Mouse (Mus musculus) hindbrain, postnatal 0 days (tissue): Measurements from ENCODE around the gene Olfr332. TPM values are rescaled to one million over a fixed set of nuclear protein-coding genes. Genes with fewer than 3 reads are reported as not detected.
"Not testable (repeated sequence)": the region's sequence is repeated elsewhere in the genome, so short reads cannot be mapped to it uniquely, and the experiment has no call there.

Experiments
- ATAC-seq: fragments of 200-750 bp; cut with Nextera tagmentation; 2 replicates; pipeline ENCODE4 v1.8.0; 2017; ENCODE audit warnings: mild to moderate bottlenecking, moderate TSS enrichment, moderate library complexity
- DNase-seq: peaks from one replicate; pipeline ENCODE4 v3.0.0-alpha.2; 2015; ENCODE audit warnings: low spot score
- H3K27ac ChIP-seq: fragments of 300-500 bp; sonication (generic); 2 replicates; pipeline ENCODE4 v1.5.1; 2014; ENCODE audit warnings: mild to moderate bottlenecking
- H3K27me3 ChIP-seq: fragments of 300-500 bp; sonication (generic); 2 replicates; pipeline ENCODE4 v1.6.1; 2014; ENCODE audit warnings: low read length, mixed read lengths; ENCODE audit not compliant: insufficient read depth
- H3K36me3 ChIP-seq: fragments of 300-500 bp; sonication (generic); 2 replicates; pipeline ENCODE4 v1.6.1; 2014; ENCODE audit warnings: low read length, mixed read lengths; ENCODE audit not compliant: insufficient read depth
- H3K4me1 ChIP-seq: fragments of 300-500 bp; sonication (generic); 2 replicates; pipeline ENCODE4 v1.6.1; 2014; ENCODE audit warnings: antibody characterized with exemption, low read length, mixed read lengths; ENCODE audit not compliant: insufficient read depth
- H3K4me2 ChIP-seq: fragments of 300-500 bp; sonication (generic); 2 replicates; pipeline ENCODE4 v1.6.1; 2014; ENCODE audit warnings: low read depth, mild to moderate bottlenecking, low read length, moderate library complexity, mixed read lengths
- H3K4me3 ChIP-seq: fragments of 300-500 bp; sonication (generic); 2 replicates; pipeline ENCODE4 v1.5.1; 2014; ENCODE audit warnings: low read length
- H3K9ac ChIP-seq: fragments of 300-500 bp; sonication (generic); replicated peaks from 2 replicates; pipeline ENCODE4 v1.6.1; 2014; ENCODE audit warnings: mild to moderate bottlenecking, low read length, moderate library complexity, mixed read lengths
- H3K9me3 ChIP-seq: fragments of 300-500 bp; sonication (generic); 2 replicates; pipeline ENCODE4 v1.6.1; 2016; ENCODE audit warnings: low read length, mixed read lengths
- CTCF ChIP-seq: IDR thresholded peaks from 2 replicates; pipeline ENCODE4 v1.5.1; 2016; ENCODE audit warnings: antibody characterized with exemption, control low read depth, low read depth
- WGBS: fragments of 180-500 bp; shearing (Covaris S2); extraction: QIAGEN DNeasy Blood & Tissue Kit; methylation state at CpG from one replicate; pipeline ENCODE4 v1.1.7; 2014; 5-methylcytosine and 5-hydroxymethylcytosine counted together
- polyA plus RNA-seq: library from polyadenylated mRNA; unstranded; fragments of >200 nt; fragmentation: Nextera tagmentation; extraction: Ambion mirVana; gene quantifications from 2 replicates; pipeline ENCODE4 v1.2.1, GENCODE M21; 2015
- total RNA-seq: library from RNA; depleted of rRNA; stranded (reverse); fragments of >200 nt; gene quantifications from 2 replicates; pipeline ENCODE4 v1.2.3, GENCODE M21; 2014; rRNA removed

The Olfr332 gene
- total RNA-seq (not detected in 2 replicates), polyA plus RNA-seq (not detected in 2 replicates)

GRCm38 (mm10) chr11:58492455-58492854 lies at the start of gene Olfr332:
TSS of gene Olfr332 (minus strand) at chr11:58492555.
- no peak within 1 kb of the TSS for H3K9ac ChIP-seq
- H3K9me3 ChIP-seq = no peaks in the 10 kb centered on the region; the same call in 1 of the 2 replicates
- no peak within 1 kb of the TSS for H3K4me2 ChIP-seq
- no peak for ATAC-seq
- TF ChIP-seq CTCF = no peak
- WGBS = 54% methylated on average over 2 of the region's 2 CpGs
- H3K4me3 ChIP-seq = no peak within 1 kb of the TSS
- no peak for DNase-seq
- no peaks in the 10 kb centered on the region for H3K36me3 ChIP-seq
- H3K4me1 ChIP-seq = no peaks in the 10 kb centered on the region
- no peaks in the 10 kb centered on the region for H3K27me3 ChIP-seq
- H3K27ac ChIP-seq = no peak within 1 kb of the TSS

DNA sequence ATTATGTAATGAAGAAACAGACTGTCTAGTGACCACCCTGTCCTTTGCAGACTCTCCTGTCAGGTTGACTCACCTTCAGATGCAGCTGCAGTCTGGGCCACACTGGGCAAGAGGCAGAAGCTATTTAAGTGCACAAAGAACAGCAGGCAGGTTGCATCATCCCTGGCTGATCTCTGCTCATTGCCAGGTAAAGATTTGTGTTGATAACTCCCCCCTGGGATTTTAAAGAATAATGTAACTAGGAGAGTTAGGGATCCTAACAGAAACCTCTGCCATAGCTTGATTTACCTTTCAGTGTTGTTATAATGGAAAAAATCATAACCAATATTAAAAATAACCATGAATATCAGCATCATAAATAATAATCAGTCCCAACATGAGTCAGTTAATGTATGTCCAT lies 42.4 kb upstream of the Olfr332 start, which contains the start of gene Olfr330:
Gene Olfr330, minus strand, starts transcription at position 101 of the 400 bp plus-strand sequence.
- not testable (repeated sequence) for H3K36me3 ChIP-seq, H3K4me1 ChIP-seq, H3K4me3 ChIP-seq, H3K27ac ChIP-seq, ATAC-seq, H3K4me2 ChIP-seq, H3K9me3 ChIP-seq, H3K27me3 ChIP-seq, DNase-seq, H3K9ac ChIP-seq

GRCm38 (mm10) chr11:58519756-58520155 lies 27.4 kb upstream of the Olfr332 start:
- not testable (repeated sequence) for ATAC-seq, DNase-seq, H3K27me3 ChIP-seq

GRCm38 (mm10) chr11:58518916-58519315 lies 26.6 kb upstream of the Olfr332 start:
- not testable (repeated sequence) for ATAC-seq, H3K9ac ChIP-seq, H3K27ac ChIP-seq, DNase-seq, H3K4me2 ChIP-seq, H3K36me3 ChIP-seq, H3K4me1 ChIP-seq, H3K4me3 ChIP-seq, H3K27me3 ChIP-seq, H3K9me3 ChIP-seq
- 96% methylated on average over 17 of the region's 18 CpGs for WGBS

More at GRCm38 (mm10) chr11:58519756-58520155, 27.4 kb upstream of the Olfr332 start:
- H3K9me3 ChIP-seq, H3K9ac ChIP-seq, H3K36me3 ChIP-seq, H3K4me1 ChIP-seq, H3K27ac ChIP-seq, H3K4me3 ChIP-seq, H3K4me2 ChIP-seq: not testable (repeated sequence)
- 94% methylated on average over 7 of the region's 9 CpGs for WGBS

DNA sequence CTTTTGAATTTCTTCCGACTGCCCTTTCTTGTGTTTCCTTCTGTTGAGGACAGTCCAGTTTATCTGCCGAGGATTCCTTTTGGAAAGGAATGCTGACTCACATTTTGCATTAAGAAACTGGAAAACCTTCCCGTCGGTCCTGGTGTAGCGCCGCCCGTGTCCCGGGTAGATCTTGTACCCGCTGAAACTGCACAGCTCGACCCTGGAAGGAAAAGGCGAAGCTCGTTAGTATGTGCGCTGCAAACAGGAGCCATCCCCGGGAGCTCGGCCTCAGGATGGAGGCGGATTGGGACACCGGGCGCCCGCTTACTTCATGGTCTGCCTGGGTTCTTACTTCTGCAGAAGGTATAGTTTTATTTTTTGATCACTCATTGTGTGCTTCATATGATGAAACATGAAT lies 16.7 kb upstream of the Olfr332 start:
- H3K36me3 ChIP-seq, H3K9ac ChIP-seq, H3K4me3 ChIP-seq, H3K4me1 ChIP-seq, H3K27me3 ChIP-seq, ATAC-seq, H3K4me2 ChIP-seq, H3K27ac ChIP-seq, H3K9me3 ChIP-seq, DNase-seq: not testable (repeated sequence)
- 91% methylated on average over 19 of the region's 19 CpGs for WGBS

- H3K4me3 ChIP-seq, ATAC-seq, H3K27ac ChIP-seq, H3K9ac ChIP-seq, H3K36me3 ChIP-seq, H3K27me3 ChIP-seq, H3K4me1 ChIP-seq, H3K9me3 ChIP-seq, H3K4me2 ChIP-seq, DNase-seq: not testable (repeated sequence)
Observed at GRCm38 (mm10) chr11:58502472-58502871, 10.1 kb upstream of the Olfr332 start, which contains the start of gene Olfr331. TSS of gene Olfr331 (minus strand) at chr11:58502572.

- H3K9ac ChIP-seq = no peak overlapping the region
- 37% methylated on average over 3 of the region's 3 CpGs for WGBS
- ATAC-seq = no peak
- TF ChIP-seq CTCF = peak; percentile 60
- no peak overlapping the region for H3K4me3 ChIP-seq
- DNase-seq = peak; percentile 69
- no peak overlapping the region for H3K4me2 ChIP-seq
- no peaks in the 10 kb centered on the region for H3K27me3 ChIP-seq
- H3K27ac ChIP-seq = no peak overlapping the region
- no peaks in the 10 kb centered on the region for H3K36me3 ChIP-seq
- no peaks in the 10 kb centered on the region; the same call in 1 of the 2 replicates for H3K9me3 ChIP-seq
- H3K4me1 ChIP-seq = no peaks in the 10 kb centered on the region
Observed at GRCm38 (mm10) chr11:58499290-58499689, 6.9 kb upstream of the Olfr332 start.
